Mouse (Mus musculus): Measurements from ENCODE around the gene Gpr135. TPM values are rescaled to one million over a fixed set of nuclear protein-coding genes. Genes with fewer than 3 reads are reported as not detected.

Gpr135 gene
- total RNA-seq, 2 experiments from 2014 or later: 0.64 to 0.79 TPM

Other genes with a start within 250 kb of the Gpr135 start
- gene Daam1, start 240.0 kb downstream of the Gpr135 start, total RNA-seq (2021): 10 to 100 TPM; 70.7 to 86.4 TPM
- gene L3hypdh, start 14.3 kb upstream of the Gpr135 start, total RNA-seq (2021): 10 to 100 TPM; 10.3 to 13.8 TPM
- gene Jkamp, start 14.5 kb upstream of the Gpr135 start, total RNA-seq (2021): 10 to 100 TPM; 28.2 to 34.6 TPM
- gene Ccdc175, start 113.9 kb upstream of the Gpr135 start, total RNA-seq (2021): not detected